Mouse (Mus musculus): ENCODE measurements around the gene Rhoa. TPM values are rescaled to one million over a fixed set of nuclear protein-coding genes. Genes with fewer than 3 reads are reported as not detected.

The Rhoa gene
- polyA plus RNA-seq, 1 experiment = 153 TPM

Other genes with a start within 250 kb of the Rhoa start
- 0.04 and 0.19 TPM in 2 replicates for gene Mst1, start 225.7 kb upstream of the Rhoa start, polyA plus RNA-seq (2012; rRNA removed)
- gene Rnf123, start 222.8 kb upstream of the Rhoa start, polyA plus RNA-seq (2012; rRNA removed) = 87.8 and 92.0 TPM in 2 replicates
- gene Apeh, start 211.5 kb upstream of the Rhoa start, polyA plus RNA-seq (2012; rRNA removed) = 32.7 and 32.9 TPM in 2 replicates
- 95.0 and 100 TPM in 2 replicates for gene Bsn, start 115.7 kb upstream of the Rhoa start, polyA plus RNA-seq (2012; rRNA removed)
- 36.1 and 38.8 TPM in 2 replicates for gene Dag1, start 42.2 kb upstream of the Rhoa start, polyA plus RNA-seq (2012; rRNA removed)
- 85.9 and 110 TPM in 2 replicates for gene Nicn1, start 15.7 kb upstream of the Rhoa start, polyA plus RNA-seq (2012; rRNA removed)
- gene Amt, start 9.3 kb upstream of the Rhoa start, polyA plus RNA-seq (2012; rRNA removed) = 57.5 and 60.3 TPM in 2 replicates
- 47.5 and 53.5 TPM in 2 replicates for gene Tcta, start within 50 bp of the Rhoa start, polyA plus RNA-seq (2012; rRNA removed)
- 271 and 307 TPM in 2 replicates for gene Gpx1, start 32.8 kb downstream of the Rhoa start, polyA plus RNA-seq (2012; rRNA removed)
- 116 and 128 TPM in 2 replicates for gene Usp4, start 41.7 kb downstream of the Rhoa start, polyA plus RNA-seq (2012; rRNA removed)
- gene 1700102P08Rik, start 86.7 kb downstream of the Rhoa start, polyA plus RNA-seq (2012; rRNA removed) = 1.5 and 1.6 TPM in 2 replicates
- gene Ccdc36, start 122.4 kb downstream of the Rhoa start, polyA plus RNA-seq (2012; rRNA removed) = 0.86 and 0.98 TPM in 2 replicates
- gene BC048562, start 130.4 kb downstream of the Rhoa start, polyA plus RNA-seq (2012; rRNA removed) = not detected in 2 replicates
- gene Ccdc71, start 154.4 kb downstream of the Rhoa start, polyA plus RNA-seq (2012; rRNA removed) = 22.3 and 22.6 TPM in 2 replicates
- gene Klhdc8b, start 155.5 kb downstream of the Rhoa start, polyA plus RNA-seq (2012; rRNA removed) = 62.5 and 63.7 TPM in 2 replicates
- 36.6 and 38.1 TPM in 2 replicates for gene Lamb2, start 173.6 kb downstream of the Rhoa start, polyA plus RNA-seq (2012; rRNA removed)
- 172 TPM in 2 replicates for gene Usp19, start 184.5 kb downstream of the Rhoa start, polyA plus RNA-seq (2012; rRNA removed)
- gene Qars, start 201.6 kb downstream of the Rhoa start, polyA plus RNA-seq (2012; rRNA removed) = 123 and 126 TPM in 2 replicates
- 98.2 and 129 TPM in 2 replicates for gene Qrich1, start 210.7 kb downstream of the Rhoa start, polyA plus RNA-seq (2012; rRNA removed)

Data from frontal cortex, adult 2 months (tissue).